Comparison of ENCODE assay signal across 8 mouse cellular contexts in genomic region chr1:180510442-180510841, GRCm38 (mm10). TPM values are rescaled to one million over a fixed set of nuclear protein-coding genes. Genes with fewer than 3 reads are reported as not detected.
DNase-seq lines count a peak whose midpoint lies in the region; ATAC-seq and TF ChIP-seq lines count a peak whose summit lies in the region.

No protein-coding gene starts in this region.

- peak; percentile 77 for ATAC-seq in kidney, postnatal 0 days (replicated peaks; ENCODE audit: low FRiP score, low read depth)
- peak; percentile 79 for ATAC-seq in lung, embryonic 16.5 days (ENCODE audit: low read depth)
- ATAC-seq in stomach, embryonic 16.5 days (ENCODE audit: insufficient read depth, low FRiP score), result no peak

- no peaks in the 10 kb centered on the region for H3K36me3 ChIP-seq in kidney, postnatal 0 days (ENCODE audit: insufficient read depth, low read length)
- no peaks in the 10 kb centered on the region for H3K36me3 ChIP-seq in lung, embryonic 16.5 days (ENCODE audit: control insufficient read depth, insufficient read depth, low read length)
- H3K36me3 ChIP-seq in stomach, embryonic 16.5 days (ENCODE audit: control insufficient read depth, insufficient read depth, low read length), result no peaks in the 10 kb centered on the region

- no peak for TF ChIP-seq POLR2A in bone marrow, adult 2 months (IDR thresholded peaks at IDR 0.05; ENCODE audit: borderline replicate concordance, control insufficient read depth, low read depth, low read length)

- peak; percentile 59 to 60 for DNase-seq in cerebellum, postnatal 10 days
- no peak for DNase-seq in cerebellum, postnatal 4 days (ENCODE audit: low spot score in 2 of 2)
- peak; percentile 85 for DNase-seq in kidney, postnatal 0 days (ENCODE audit: low spot score)
- no peak for DNase-seq in heart, postnatal 14 days
- no peak for DNase-seq in testis, postnatal 14 days (ENCODE audit: low spot score)

- H3K4me1 ChIP-seq in bone marrow, adult 2 months (ENCODE audit: control insufficient read depth, insufficient read depth, low read length), result peaks cover 2% of the 10 kb centered on the region; the same call in 1 of the 2 replicates
- peaks cover 8% of the 10 kb centered on the region; the same call in 1 of the 2 replicates for H3K4me1 ChIP-seq in kidney, postnatal 0 days (replicated peaks; ENCODE audit: insufficient read depth, low read length)
- peaks cover 7% of the 10 kb centered on the region for H3K4me1 ChIP-seq in lung, embryonic 16.5 days (replicated peaks; ENCODE audit: control insufficient read depth, insufficient read depth, low read length)
- peaks cover 5% of the 10 kb centered on the region; the same call in 1 of the 2 replicates for H3K4me1 ChIP-seq in stomach, embryonic 16.5 days (ENCODE audit: control insufficient read depth, insufficient read depth, low read length)

- peak overlapping the region; percentile 28 for H3K4me2 ChIP-seq in kidney, postnatal 0 days (ENCODE audit: low read length)
- peak overlapping the region; percentile 24; the same call in 1 of the 2 replicates for H3K4me2 ChIP-seq in lung, embryonic 16.5 days (ENCODE audit: low read depth, low read length)
- 0 out of 2 replicates have a peak overlapping the region, but pooled peaks have one; percentile 15 for H3K4me2 ChIP-seq in stomach, embryonic 16.5 days (ENCODE audit: low read depth, low read length)

- no peak for TF ChIP-seq CTCF in bone marrow, adult 2 months (IDR thresholded peaks at IDR 0.05; ENCODE audit: control insufficient read depth, insufficient read depth, low read length)
- no peak for TF ChIP-seq CTCF in kidney, postnatal 0 days (IDR thresholded peaks at IDR 0.05; ENCODE audit: low read depth)

- 57% methylated on average over 15 of the region's 15 CpGs for WGBS in bone marrow, adult 2 months
- 20% methylated on average over 15 of the region's 15 CpGs for WGBS in kidney, postnatal 0 days
- 20% methylated on average over 15 of the region's 15 CpGs for WGBS in lung, embryonic 16.5 days
- WGBS in stomach, embryonic 16.5 days, result 24% methylated on average over 15 of the region's 15 CpGs

- no peak overlapping the region for H3K9ac ChIP-seq in kidney, postnatal 0 days (ENCODE audit: low read depth, low read length)
- no peak overlapping the region for H3K9ac ChIP-seq in lung, embryonic 16.5 days (ENCODE audit: low read length)
- no peak overlapping the region for H3K9ac ChIP-seq in stomach, embryonic 16.5 days (ENCODE audit: low read length)

- peak overlapping the region; percentile 18 for H3K4me3 ChIP-seq in bone marrow, adult 2 months (replicated peaks; ENCODE audit: control insufficient read depth, low read depth, low read length)
- H3K4me3 ChIP-seq in kidney, postnatal 0 days (replicated peaks; ENCODE audit: low read depth, low read length), result no peak overlapping the region
- no peak overlapping the region for H3K4me3 ChIP-seq in lung, embryonic 16.5 days (ENCODE audit: low read length)
- H3K4me3 ChIP-seq in stomach, embryonic 16.5 days (replicated peaks; ENCODE audit: low read length), result no peak overlapping the region

- no peaks in the 10 kb centered on the region for H3K9me3 ChIP-seq in kidney, postnatal 0 days (replicated peaks; ENCODE audit: low read length)
- no peaks in the 10 kb centered on the region for H3K9me3 ChIP-seq in lung, embryonic 16.5 days (ENCODE audit: control insufficient read depth, low read length)
- no peaks in the 10 kb centered on the region for H3K9me3 ChIP-seq in stomach, embryonic 16.5 days (replicated peaks; ENCODE audit: control insufficient read depth, low read length)

- intact Hi-C loops in heart, postnatal 14 days (cut with DNase I), result no loop called here

- H3K27me3 ChIP-seq in kidney, postnatal 0 days (ENCODE audit: insufficient read depth, low read length), result no peaks in the 10 kb centered on the region
- H3K27me3 ChIP-seq in lung, embryonic 16.5 days (ENCODE audit: control insufficient read depth, insufficient read depth, low read depth, low read length), result no peaks in the 10 kb centered on the region
- no peaks in the 10 kb centered on the region for H3K27me3 ChIP-seq in stomach, embryonic 16.5 days (ENCODE audit: control insufficient read depth, insufficient read depth, low read length)

- H3K27ac ChIP-seq in bone marrow, adult 2 months (ENCODE audit: control insufficient read depth, insufficient read depth, low read depth, low read length, poor library complexity), result no peak overlapping the region
- H3K27ac ChIP-seq in kidney, postnatal 0 days, result 0 out of 2 replicates have a peak overlapping the region, but pooled peaks have one; percentile 21
- no peak overlapping the region for H3K27ac ChIP-seq in lung, embryonic 16.5 days (ENCODE audit: low read length)
- H3K27ac ChIP-seq in stomach, embryonic 16.5 days (ENCODE audit: low read length), result no peak overlapping the region

RNA-seq across cellular contexts. Expression of gene Stum, which starts 27.1 kb away (rescaled TPM):
- not detected in 2 replicates for polyA plus RNA-seq in bone marrow, adult 2 months (2011; ENCODE audit: insufficient read depth, insufficient read length, low replicate concordance, missing spikeins)
- polyA plus RNA-seq in kidney, postnatal 0 days (2015; fragmentation: Nextera tagmentation; extraction: Ambion mirVana), result 0.64 and 1.0 TPM in 2 replicates
- polyA plus RNA-seq in lung, embryonic 16.5 days (2015; fragmentation: Nextera tagmentation; extraction: Ambion mirVana), result 0.08 and 0.33 TPM in 2 replicates
- 1.1 and 1.5 TPM in 2 replicates for polyA plus RNA-seq in stomach, embryonic 16.5 days (2015; fragmentation: Nextera tagmentation; extraction: Ambion mirVana)
- total RNA-seq in heart, postnatal 14 days (2021), result 1 to 10 TPM in 1 of 2 experiments, under 1 TPM in 1; 0.78 to 1.6 TPM

RNA-seq across cellular contexts. Expression of gene Parp1, which starts 58.3 kb away (rescaled TPM):
- polyA plus RNA-seq in bone marrow, adult 2 months (2011; ENCODE audit: insufficient read depth, insufficient read length, low replicate concordance, missing spikeins), result 22.0 and 57.7 TPM in 2 replicates
- polyA plus RNA-seq in kidney, postnatal 0 days (2015; fragmentation: Nextera tagmentation; extraction: Ambion mirVana), result 69.8 and 75.3 TPM in 2 replicates
- 106 and 110 TPM in 2 replicates for polyA plus RNA-seq in lung, embryonic 16.5 days (2015; fragmentation: Nextera tagmentation; extraction: Ambion mirVana)
- 105 and 116 TPM in 2 replicates for polyA plus RNA-seq in stomach, embryonic 16.5 days (2015; fragmentation: Nextera tagmentation; extraction: Ambion mirVana)
- 10 to 100 TPM; 57.4 to 63.8 TPM for total RNA-seq in heart, postnatal 14 days (2021)

Comparison
In these comparisons a context has a peak if more than half of its experiments do, and no peak if none do; other contexts are left out.
1. DNase-seq: peak in cerebellum, postnatal 10 days (2 of 2) and kidney, postnatal 0 days (single experiment); none in cerebellum, postnatal 4 days (0 of 2), heart, postnatal 14 days (0 of 2) and testis, postnatal 14 days (single experiment).
2. Peak in every context shown above with its lines, with median percentiles within 50 percentile points of each other: H3K4me2 ChIP-seq.